Mouse (Mus musculus) MEL (cell line): ENCODE data around the gene Tanc1. TPM values are rescaled to one million over a fixed set of nuclear protein-coding genes. Genes with fewer than 3 reads are reported as not detected.

Experiments
- DNase-seq: peaks from one replicate; pipeline ENCODE4 v3.0.0; 2011; ENCODE audit warnings: low read depth, low spot score
- H3K27ac ChIP-seq: 2 replicates; pipeline ENCODE4 v1.5.1; 2012; ENCODE audit warnings: low read depth, mild to moderate bottlenecking, control low read depth, low read length, moderate library complexity; ENCODE audit not compliant: control insufficient read depth
- H3K27me3 ChIP-seq, 2 experiments: fragments of 150-350 bp in 1 of 2; sonication (generic) in 1 of 2; 2 replicates each; pipeline ENCODE4 v1.6.1; 2012; ENCODE audit warnings: low read length in 2 of 2, mild to moderate bottlenecking in 2 of 2, improper control_type of control experiment in 1 of 2, moderate library complexity in 1 of 2; ENCODE audit not compliant: insufficient read depth in 2 of 2, control insufficient read depth in 1 of 2
- H3K36me3 ChIP-seq, 2 experiments: 2 replicates each; pipeline ENCODE4 v1.6.1; 2012 to 2014; ENCODE audit warnings: low read length in 2 of 2, improper control_type of control experiment in 1 of 2, inconsistent platforms in 1 of 2, mild to moderate bottlenecking in 1 of 2; ENCODE audit not compliant: insufficient read depth in 2 of 2, control insufficient read depth in 1 of 2
- H3K4me1 ChIP-seq, 2 experiments: fragments of 150-350 bp in 1 of 2; sonication (generic) in 1 of 2; 2 replicates each; pipeline ENCODE4 v1.6.1; 2012; ENCODE audit warnings: low read length in 2 of 2, improper control_type of control experiment in 1 of 2, mild to moderate bottlenecking in 1 of 2; ENCODE audit not compliant: insufficient read depth in 2 of 2, control insufficient read depth in 1 of 2
- H3K4me3 ChIP-seq, 2 experiments: fragments of 150-350 bp in 1 of 2; sonication (generic) in 1 of 2; 2 replicates each; pipeline ENCODE4 v1.5.1; 2012; ENCODE audit warnings: low read depth in 2 of 2, low read length in 2 of 2, mild to moderate bottlenecking in 2 of 2, moderate library complexity in 2 of 2, control low read depth in 1 of 2, improper control_type of control experiment in 1 of 2; ENCODE audit not compliant: control insufficient read depth in 1 of 2, insufficient read depth in 1 of 2
- H3K79me2 ChIP-seq: 2 replicates; pipeline ENCODE4 v1.6.1; 2012; ENCODE audit warnings: mild to moderate bottlenecking, low read length, moderate library complexity; ENCODE audit not compliant: control insufficient read depth, poor library complexity, insufficient read depth
- H3K9ac ChIP-seq: 2 replicates; pipeline ENCODE4 v1.6.1; 2012; ENCODE audit warnings: low read depth, mild to moderate bottlenecking, control low read depth, low read length, moderate library complexity; ENCODE audit not compliant: control insufficient read depth, poor library complexity, severe bottlenecking
- H3K9me3 ChIP-seq: fragments of 150-350 bp; sonication (generic); replicated peaks from 2 replicates; pipeline ENCODE4 v1.6.1; 2012; ENCODE audit warnings: mild to moderate bottlenecking, low read length, improper control_type of control experiment, moderate library complexity; ENCODE audit not compliant: insufficient read depth
- BHLHE40 ChIP-seq: IDR thresholded peaks from 2 replicates; pipeline ENCODE4 v1.6.1; 2012; ENCODE audit warnings: low read depth, mild to moderate bottlenecking, inconsistent platforms, low read length, improper control_type of control experiment, borderline replicate concordance
- CTCF ChIP-seq, 3 experiments: IDR thresholded peaks in 2 of 3; conservative IDR thresholded peaks in 1 of 3; 2 replicates each; pipeline ENCODE4 v1.5.1; 2011 to 2012; ENCODE audit warnings: low read length in 3 of 3, low read depth in 2 of 3, mild to moderate bottlenecking in 2 of 3, improper control_type of control experiment in 1 of 3, inconsistent platforms in 1 of 3, mixed read lengths in 1 of 3, moderate library complexity in 1 of 3; ENCODE audit not compliant: control insufficient read depth in 1 of 3, insufficient read depth in 1 of 3, poor library complexity in 1 of 3, severe bottlenecking in 1 of 3
- EP300 ChIP-seq, 2 experiments: IDR thresholded peaks; 2 replicates each; pipeline ENCODE4 v1.6.1; 2011; ENCODE audit warnings: improper control_type of control experiment in 2 of 2, low read length in 2 of 2, low read depth in 1 of 2, mild to moderate bottlenecking in 1 of 2
- GABPA ChIP-seq: IDR thresholded peaks from 2 replicates; pipeline ENCODE4 v1.6.1; 2012; ENCODE audit warnings: low read depth, mild to moderate bottlenecking, inconsistent platforms, low read length, improper control_type of control experiment, moderate library complexity
- HCFC1 ChIP-seq: IDR thresholded peaks from 2 replicates; pipeline ENCODE4 v1.6.1; 2012; ENCODE audit warnings: low read depth, mild to moderate bottlenecking, inconsistent platforms, low read length, improper control_type of control experiment, moderate library complexity
- MAX ChIP-seq: IDR thresholded peaks from 2 replicates; pipeline ENCODE4 v1.6.1; 2011; ENCODE audit warnings: low read length, improper control_type of control experiment
- MEF2A ChIP-seq: IDR thresholded peaks from 2 replicates; pipeline ENCODE4 v1.6.1; 2014; ENCODE audit warnings: low read depth, mild to moderate bottlenecking, inconsistent platforms, low read length, improper control_type of control experiment; ENCODE audit not compliant: poor library complexity, insufficient replicate concordance, severe bottlenecking; ENCODE audit errors: extremely low read depth
- MYB ChIP-seq: IDR thresholded peaks from 2 replicates; pipeline ENCODE4 v1.6.1; 2011; ENCODE audit warnings: mild to moderate bottlenecking, low read depth, low read length, improper control_type of control experiment
- NELFE ChIP-seq: IDR thresholded peaks from 2 replicates; pipeline ENCODE4 v1.6.1; 2011; ENCODE audit warnings: low read depth, low read length, improper control_type of control experiment
- NRF1 ChIP-seq: IDR thresholded peaks from 2 replicates; pipeline ENCODE4 v1.6.1; 2014; ENCODE audit warnings: low read depth, mild to moderate bottlenecking, inconsistent platforms, low read length, improper control_type of control experiment, moderate library complexity; ENCODE audit not compliant: poor library complexity, insufficient read depth, severe bottlenecking
- POLR2A ChIP-seq, 2 experiments: IDR thresholded peaks; 2 replicates each; pipeline ENCODE4 v1.6.1; 2011 to 2012; ENCODE audit warnings: low read length in 2 of 2, mild to moderate bottlenecking in 2 of 2, control low read depth in 1 of 2, improper control_type of control experiment in 1 of 2, low read depth in 1 of 2, moderate library complexity in 1 of 2; ENCODE audit not compliant: control insufficient read depth in 1 of 2, insufficient read depth in 1 of 2, poor library complexity in 1 of 2
- RAD21 ChIP-seq: IDR thresholded peaks from 2 replicates; pipeline ENCODE4 v1.6.1; 2011; ENCODE audit warnings: mild to moderate bottlenecking, low read depth, low read length, improper control_type of control experiment
- SMC3 ChIP-seq: IDR thresholded peaks from 2 replicates; pipeline ENCODE4 v1.6.1; 2011; ENCODE audit warnings: low read depth, low read length, improper control_type of control experiment
- TBP ChIP-seq: IDR thresholded peaks from 2 replicates; pipeline ENCODE4 v1.8.0; 2011; ENCODE audit warnings: low read depth, low read length, improper control_type of control experiment
- TCF12 ChIP-seq: IDR thresholded peaks from 2 replicates; pipeline ENCODE4 v1.6.1; 2014; ENCODE audit warnings: low read depth, mild to moderate bottlenecking, inconsistent platforms, low read length, improper control_type of control experiment, moderate library complexity
- USF1 ChIP-seq: IDR thresholded peaks from 2 replicates; pipeline ENCODE4 v1.6.1; 2014; ENCODE audit warnings: low read depth, mild to moderate bottlenecking, inconsistent platforms, low read length, improper control_type of control experiment, moderate library complexity
- USF2 ChIP-seq, 2 experiments: IDR thresholded peaks; 2 replicates each; pipeline ENCODE4 v1.6.1; 2011 to 2012; ENCODE audit warnings: improper control_type of control experiment in 2 of 2, low read length in 2 of 2, borderline replicate concordance in 1 of 2, inconsistent platforms in 1 of 2, low read depth in 1 of 2, mild to moderate bottlenecking in 1 of 2; ENCODE audit not compliant: insufficient read depth in 1 of 2
- ZC3H11A ChIP-seq: IDR thresholded peaks from 2 replicates; pipeline ENCODE4 v1.6.1; 2012; ENCODE audit warnings: low read depth, mild to moderate bottlenecking, inconsistent platforms, low read length, improper control_type of control experiment
- ZKSCAN1 ChIP-seq: IDR thresholded peaks from 2 replicates; pipeline ENCODE4 v1.6.1; 2012; ENCODE audit warnings: low read depth, mild to moderate bottlenecking, inconsistent platforms, low read length, improper control_type of control experiment, moderate library complexity
- polyA plus RNA-seq, 2 experiments: library from polyadenylated mRNA; stranded (reverse) in 1 of 2; unstranded in 1 of 2; fragments of >175 nt in 1 of 2; fragments of >200 nt in 1 of 2; gene quantifications; 2 replicates each; pipeline versions ENCODE4 v1.2.1 to v1.2.4; 2012; ENCODE audit warnings: low replicate concordance in 2 of 2, low read depth in 1 of 2; ENCODE audit not compliant: insufficient read length in 2 of 2, insufficient read depth in 1 of 2, missing spikeins in 1 of 2
- total RNA-seq: library from RNA; depleted of rRNA; stranded (reverse); fragments of 300-350 nt; gene quantifications from 2 replicates; pipeline ENCODE4 v1.2.3, GENCODE M21; 2012

Gene Tanc1
- total and polyA plus RNA-seq, 3 experiments = 0.54 to 0.78 TPM; not detected in 1

DNA sequence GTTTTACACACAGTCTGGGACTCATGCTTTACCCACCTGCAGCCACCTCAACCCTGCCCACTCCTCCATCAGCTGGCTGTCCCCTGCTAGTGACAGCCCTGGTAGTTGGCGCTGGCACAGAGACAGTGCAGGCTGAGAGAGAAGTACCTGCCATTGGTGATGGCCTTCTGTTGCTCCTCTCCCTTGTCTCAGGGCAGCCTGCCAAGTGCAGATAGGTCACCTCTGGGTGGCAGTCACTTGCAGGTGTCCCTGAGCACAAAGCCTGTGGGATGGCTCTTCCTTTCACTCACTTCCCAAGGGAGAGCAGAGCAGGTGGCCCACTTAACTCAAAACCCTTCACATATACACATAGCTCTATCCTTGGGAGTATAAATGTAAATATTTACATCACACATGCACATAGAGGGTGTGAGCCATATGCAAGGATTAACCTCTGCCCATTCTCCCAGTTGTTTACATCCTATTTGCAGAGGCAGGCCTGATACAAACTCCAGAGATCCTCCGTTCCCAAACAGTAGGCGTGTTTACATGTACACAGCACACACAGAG lies 106.0 kb downstream of the Tanc1 start:
- H3K27ac ChIP-seq = no peak overlapping the region

GRCm38 (mm10) chr2:59718601-59719416 lies 107.0 kb downstream of the Tanc1 start:
- Histone ChIP-seq H3K36me3 (no peaks in the 10 kb centered on the region), H3K9me3 (no peaks in the 10 kb centered on the region), H3K27ac (no peak overlapping the region), H3K79me2 (no peaks in the 10 kb centered on the region), H3K4me3 (no peak overlapping the region), H3K9ac (no peak overlapping the region), H3K27me3 (no peaks in the 10 kb centered on the region), H3K4me1 (no peaks in the 10 kb centered on the region)
- no peak for TF ChIP-seq GABPA
- no peak for TF ChIP-seq HCFC1
- TF ChIP-seq NRF1 = no peak
- TF ChIP-seq SMC3 = no peak
- no peak for TF ChIP-seq TBP
- no peak for TF ChIP-seq ZKSCAN1
- TF ChIP-seq CTCF (IDR thresholded peaks at IDR 0.05 in 2 of 3, conservative IDR thresholded peaks at IDR 0.05 in 1 of 3; ENCODE audit: control insufficient read depth in 1 of 3, insufficient read depth in 1 of 3, low read depth in 2 of 3, low read length in 3 of 3, poor library complexity in 1 of 3, severe bottlenecking in 1 of 3) = no peak
- no peak for TF ChIP-seq NELFE
- DNase-seq = no peak

More for the DNA sequence above, 106.0 kb downstream of the Tanc1 start:
- H3K4me3 ChIP-seq = no peak overlapping the region
- TF ChIP-seq MAX (no peak), BHLHE40 (no peak), POLR2A (IDR thresholded peaks at IDR 0.05; ENCODE audit: control insufficient read depth in 1 of 2, insufficient read depth in 1 of 2, low read depth in 1 of 2, low read length in 2 of 2, poor library complexity in 1 of 2) (no peak), MEF2A (no peak), RAD21 (no peak), SMC3 (no peak), MYB (no peak), TCF12 (no peak), USF1 (no peak), USF2 (IDR thresholded peaks at IDR 0.05; ENCODE audit: borderline replicate concordance in 1 of 2, insufficient read depth in 1 of 2, low read depth in 1 of 2, low read length in 2 of 2) (no peak), EP300 (IDR thresholded peaks at IDR 0.05; ENCODE audit: low read depth in 1 of 2, low read length in 2 of 2) (no peak), ZC3H11A (no peak)
- TF ChIP-seq, all 39 proteins: peak for 0
- Histone ChIP-seq H3K36me3 (no peaks in the 10 kb centered on the region), H3K27me3 (no peaks in the 10 kb centered on the region), H3K4me1 (no peaks in the 10 kb centered on the region), H3K9me3 (no peaks in the 10 kb centered on the region), H3K79me2 (no peaks in the 10 kb centered on the region), H3K9ac (no peak overlapping the region)
- DNase-seq = no peak
